ENCODE assay signal across 16 mouse cellular contexts in genomic region chr12:5257174-5257573, GRCm38 (mm10).
"Had no signal": no experiment of that assay in that cellular context is flagged by ENCODE, and none has a peak within 500 bp of the region (broad histone marks: within the 10 kb centered on the region; RNA-seq: fewer than 3 reads in every experiment).

No protein-coding gene starts in this region.

- H3K27me3 ChIP-seq: midbrain, embryonic 12.5 days; neural tube, embryonic 12.5 days had no signal

- H3K4me2 ChIP-seq: lung, embryonic 14.5 days; midbrain, embryonic 12.5 days; neural tube, embryonic 12.5 days had no signal

- DNase-seq: lung, adult 18-20 months; lung, embryonic 14.5 days; lung, postnatal 10 days; lung, postnatal 4 days; midbrain, embryonic 14.5 days; retina, postnatal 1 day; right cerebral cortex, postnatal 25 days; right cerebral cortex, postnatal 4 days; spleen, adult 18-20 months; thymus, adult 18-20 months; thymus, postnatal 25 days; thymus, postnatal 4 days had no signal

- H3K9ac ChIP-seq: liver, embryonic 14.5 days; lung, embryonic 14.5 days; midbrain, embryonic 12.5 days; neural tube, embryonic 12.5 days had no signal

- H3K27ac ChIP-seq: liver, embryonic 14.5 days; midbrain, embryonic 10.5 days; midbrain, embryonic 12.5 days; neural tube, embryonic 12.5 days had no signal

- H3K36me3 ChIP-seq: midbrain, embryonic 10.5 days; midbrain, embryonic 12.5 days; neural tube, embryonic 12.5 days had no signal

- H3K9me3 ChIP-seq: midbrain, embryonic 10.5 days; midbrain, embryonic 12.5 days; neural tube, embryonic 12.5 days had no signal

- H3K4me3 ChIP-seq: midbrain, embryonic 10.5 days; midbrain, embryonic 12.5 days; neural tube, embryonic 12.5 days had no signal
